Mouse (Mus musculus): ENCODE measurements at regions not wholly inside any gene's neighbourhood (a gene's known extent, or its start where the extent isn't known, plus 50 kb on each side); places are given as distances from the start of the nearest gene placed in this dataset.

- no peak for DNase-seq (ENCODE audit: extremely low spot score)
Observed at GRCm38 (mm10) chr10:44646615-44647014, 118.3 kb upstream of the Prdm1 start.

- no peak for DNase-seq (ENCODE audit: extremely low spot score)
Observed at GRCm38 (mm10) chr10:44641616-44642015, 113.3 kb upstream of the Prdm1 start.

- DNase-seq (ENCODE audit: extremely low spot score): no peak
Observed at GRCm38 (mm10) chr10:44640620-44641019, 112.3 kb upstream of the Prdm1 start.

GRCm38 (mm10) chr10:44638678-44639077 is 110.4 kb upstream of the Prdm1 start:
- DNase-seq (ENCODE audit: extremely low spot score): no peak

- no peak for DNase-seq (ENCODE audit: extremely low spot score)
Observed at GRCm38 (mm10) chr10:44636786-44637185, 108.5 kb upstream of the Prdm1 start.

GRCm38 (mm10) chr10:44636061-44636460 is 107.8 kb upstream of the Prdm1 start:
- no peak for DNase-seq (ENCODE audit: extremely low spot score)

GRCm38 (mm10) chr10:44631584-44631983 is 103.3 kb upstream of the Prdm1 start:
- no peak for DNase-seq (ENCODE audit: extremely low spot score)

- DNase-seq (ENCODE audit: extremely low spot score): no peak
Observed at GRCm38 (mm10) chr10:44630485-44630884, 102.2 kb upstream of the Prdm1 start.

- DNase-seq (ENCODE audit: extremely low spot score): no peak
Observed at GRCm38 (mm10) chr10:44628387-44628786, 100.1 kb upstream of the Prdm1 start.

GRCm38 (mm10) chr10:44627431-44627830 is 99.1 kb upstream of the Prdm1 start:
- no peak for DNase-seq (ENCODE audit: extremely low spot score)

- no peak for DNase-seq (ENCODE audit: extremely low spot score)
Observed at GRCm38 (mm10) chr10:44625521-44625920, 97.2 kb upstream of the Prdm1 start.

- DNase-seq (ENCODE audit: extremely low spot score): no peak
Observed at GRCm38 (mm10) chr10:44615586-44615985, 87.3 kb upstream of the Prdm1 start.

GRCm38 (mm10) chr10:44612571-44612970 is 84.3 kb upstream of the Prdm1 start:
- DNase-seq (ENCODE audit: extremely low spot score): no peak

- DNase-seq (ENCODE audit: extremely low spot score): no peak
Observed at GRCm38 (mm10) chr10:44611399-44611798, 83.1 kb upstream of the Prdm1 start.

GRCm38 (mm10) chr10:44609187-44609586 is 80.9 kb upstream of the Prdm1 start:
- no peak for DNase-seq (ENCODE audit: extremely low spot score)

- no peak for DNase-seq (ENCODE audit: extremely low spot score)
Observed at GRCm38 (mm10) chr10:44607334-44607851, 79.1 kb upstream of the Prdm1 start.

- no peak for DNase-seq (ENCODE audit: extremely low spot score)
Observed at GRCm38 (mm10) chr10:44604512-44604911, 76.2 kb upstream of the Prdm1 start.

- no peak for DNase-seq (ENCODE audit: extremely low spot score)
Observed at GRCm38 (mm10) chr10:44603461-44603860, 75.2 kb upstream of the Prdm1 start.

- no peak for DNase-seq (ENCODE audit: extremely low spot score)
Observed at GRCm38 (mm10) chr10:44601550-44601949, 73.2 kb upstream of the Prdm1 start.

- peak; percentile 40 for DNase-seq (ENCODE audit: extremely low spot score)
Observed at GRCm38 (mm10) chr10:44599964-44600334, 71.6 kb upstream of the Prdm1 start.

GRCm38 (mm10) chr10:44599331-44599963 is 71.1 kb upstream of the Prdm1 start:
- no peak for DNase-seq (ENCODE audit: extremely low spot score)

- no peak for DNase-seq (ENCODE audit: extremely low spot score)
Observed at GRCm38 (mm10) chr10:44598615-44599014, 70.3 kb upstream of the Prdm1 start.

- DNase-seq (ENCODE audit: extremely low spot score): no peak
Observed at GRCm38 (mm10) chr10:44595932-44596331, 67.6 kb upstream of the Prdm1 start.

GRCm38 (mm10) chr10:44589842-44590241 is 61.5 kb upstream of the Prdm1 start:
- DNase-seq (ENCODE audit: extremely low spot score): no peak

Measured in embryo, embryonic 9.5 days (tissue).